Mouse (Mus musculus) retina, postnatal 7 days (tissue): Measurements from ENCODE around the gene Mmachc.
"Not testable (repeated sequence)": the region's sequence is repeated elsewhere in the genome, so short reads cannot be mapped to it uniquely, and the experiment has no call there.

Source experiments
- DNase-seq: peaks from one replicate; pipeline ENCODE4 v3.0.0-alpha.2; 2012; ENCODE audit warnings: low read depth, low spot score

The Mmachc gene

DNA sequence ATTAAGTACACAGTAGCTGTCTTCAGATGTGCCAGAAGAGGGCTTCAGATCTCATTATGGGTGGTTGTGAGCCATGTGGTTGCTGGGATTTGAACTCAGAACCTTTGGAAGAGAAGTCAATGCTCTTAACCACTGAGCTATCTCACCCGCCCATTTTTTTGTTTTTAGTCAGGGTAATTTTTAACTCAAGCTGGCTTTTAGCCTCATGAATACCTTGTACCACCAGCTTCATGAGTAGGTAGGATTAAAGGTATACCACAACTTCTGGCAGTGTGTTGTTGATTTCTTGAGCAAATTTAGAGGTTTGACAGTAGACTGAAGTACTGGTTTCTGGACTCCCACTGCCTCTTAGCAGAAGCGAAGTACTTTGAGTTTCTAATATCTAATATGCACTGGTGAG lies 16.1 kb downstream of the Mmachc start:
- no peak for DNase-seq

DNA sequence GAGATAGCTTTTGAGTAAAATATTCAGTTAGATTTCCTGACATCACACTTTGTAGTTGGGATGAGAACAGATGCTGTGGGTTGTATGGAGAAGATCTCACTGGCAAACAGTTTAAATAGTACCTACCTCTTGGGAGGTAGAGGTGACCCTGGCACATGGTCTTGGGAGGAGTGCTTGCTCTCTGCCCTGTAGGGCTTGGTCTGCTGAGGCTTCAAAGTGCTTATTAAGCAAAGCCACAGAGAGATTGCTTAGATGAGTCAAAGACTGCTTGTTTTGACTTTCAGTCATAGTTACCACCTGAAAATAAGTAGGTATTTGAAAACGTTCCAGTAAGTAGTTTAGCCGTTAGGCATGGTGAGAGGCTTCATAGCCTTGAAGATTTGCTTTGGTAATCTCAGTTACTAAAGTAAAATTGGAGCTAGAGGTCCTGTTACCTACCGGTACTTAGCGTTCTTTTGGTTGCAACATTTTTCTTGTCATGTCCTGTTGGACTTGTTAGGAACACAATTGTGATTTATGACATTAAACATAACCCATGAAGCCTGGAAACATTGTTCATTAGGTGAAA lies 18.8 kb downstream of the Mmachc start:
- DNase-seq = no peak

GRCm38 (mm10) chr4:116687041-116687440 lies 21.2 kb downstream of the Mmachc start:
- no peak for DNase-seq

- DNase-seq = peak; percentile 90
Measured at GRCm38 (mm10) chr4:116685402-116686061, 22.7 kb downstream of the Mmachc start, which contains the start of gene Prdx1. Prdx1 (plus strand) TSS chr4:116685544.

- DNase-seq = no peak
Measured at GRCm38 (mm10) chr4:116684665-116685064, 23.5 kb downstream of the Mmachc start.

DNA sequence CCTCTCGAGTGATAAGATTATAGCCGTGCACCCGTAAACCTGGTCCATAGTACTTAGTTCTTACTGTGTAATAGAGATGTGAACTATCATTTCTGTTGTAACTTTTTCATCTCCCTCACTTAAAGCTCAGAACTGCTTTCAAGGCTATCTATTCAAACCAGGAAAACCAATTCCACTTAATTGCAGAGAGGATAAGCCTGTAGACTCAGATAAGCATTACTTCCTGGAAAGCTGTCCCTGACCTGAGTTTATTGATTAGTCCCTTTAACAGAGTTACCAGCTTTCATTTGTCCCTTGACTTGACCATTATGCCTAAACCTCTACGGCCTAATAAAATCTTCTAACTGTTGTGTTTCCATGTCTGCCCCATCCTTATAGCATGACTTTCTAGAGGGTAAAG lies 24.2 kb downstream of the Mmachc start:
- DNase-seq = no peak

GRCm38 (mm10) chr4:116680521-116680920 lies 27.7 kb downstream of the Mmachc start:
- not testable (repeated sequence) for DNase-seq

- DNase-seq = no peak
Measured at GRCm38 (mm10) chr4:116679141-116679540, 29.1 kb downstream of the Mmachc start.

DNA sequence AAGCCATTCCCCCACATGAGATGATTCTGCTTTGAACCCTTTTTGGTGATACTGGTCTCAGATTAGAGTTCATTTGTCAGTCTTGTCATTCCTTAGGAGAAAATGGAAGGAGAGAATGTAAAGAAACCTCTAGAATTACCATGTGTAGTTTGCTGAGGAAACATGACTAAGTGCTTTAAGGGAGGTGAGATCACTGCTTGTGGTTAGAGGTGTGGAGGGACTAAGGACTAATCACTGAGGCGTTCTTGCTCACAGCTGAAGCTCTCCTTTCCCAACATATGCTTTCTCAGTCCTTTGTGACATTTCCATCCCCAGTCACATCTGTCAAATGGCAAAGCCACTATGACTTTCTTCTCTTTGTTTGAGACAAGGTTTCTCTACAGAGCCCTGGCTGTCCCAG lies 30.4 kb downstream of the Mmachc start:
- DNase-seq = no peak

DNA sequence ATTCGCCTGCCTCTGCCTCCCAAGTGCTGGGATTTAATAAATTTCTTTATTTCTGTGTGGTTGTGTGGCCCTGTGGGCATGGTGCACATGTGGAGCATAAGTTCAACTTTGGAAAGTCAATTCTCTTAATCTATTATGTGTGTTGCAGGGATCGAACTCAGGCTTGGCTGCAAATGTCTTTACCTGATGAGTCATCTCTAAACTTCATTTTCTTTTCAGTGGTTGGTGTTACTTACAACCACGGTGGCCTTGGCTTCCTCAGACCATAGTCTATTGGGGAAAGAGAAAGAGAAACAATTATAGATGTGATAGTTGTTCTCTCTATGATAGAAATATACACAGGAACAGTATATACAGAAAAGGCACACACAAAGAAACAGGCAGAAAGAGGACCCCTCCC lies 32.2 kb downstream of the Mmachc start:
- no peak for DNase-seq

DNA sequence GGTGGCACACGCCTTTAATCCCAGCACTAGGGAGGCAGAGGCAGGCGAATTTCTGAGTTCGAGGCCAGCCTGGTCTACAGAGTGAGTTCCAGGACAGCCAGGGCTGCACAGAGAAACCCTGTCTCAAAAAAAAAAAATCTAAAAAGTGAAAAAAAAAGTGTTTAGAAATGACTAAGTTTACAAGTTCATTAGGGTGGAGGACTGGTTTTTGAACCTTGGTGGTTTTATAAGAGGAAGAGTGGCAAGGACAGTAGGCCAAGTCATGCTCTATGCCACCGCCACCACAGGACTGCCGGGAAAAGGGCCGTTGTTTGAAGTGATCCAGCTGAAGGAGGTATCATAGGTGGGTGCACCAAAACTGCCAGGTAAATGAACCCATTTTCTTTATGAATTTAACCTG lies 33.4 kb downstream of the Mmachc start:
- DNase-seq = not testable (repeated sequence)

- no peak for DNase-seq
Measured at GRCm38 (mm10) chr4:116672785-116673184, 35.4 kb downstream of the Mmachc start.

DNA sequence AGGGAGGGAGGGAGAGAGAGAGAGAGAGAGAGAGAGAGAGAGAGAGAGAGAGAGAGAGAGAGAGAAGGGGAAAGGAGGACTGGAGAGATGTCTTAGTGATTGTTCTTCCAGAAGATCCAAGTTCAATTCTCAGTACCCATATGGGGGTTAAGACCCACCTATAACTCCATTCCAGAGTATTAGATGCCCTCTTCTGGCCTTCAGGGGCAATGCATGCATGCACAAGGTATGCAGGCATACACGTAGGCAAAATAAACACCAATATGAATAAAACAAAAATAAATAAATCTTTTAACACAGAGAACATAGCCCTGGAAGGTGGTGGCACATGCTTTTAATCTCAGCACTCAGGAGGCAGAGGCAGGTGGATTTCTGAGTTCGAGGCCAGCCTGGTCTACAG lies 38.9 kb downstream of the Mmachc start:
- no peak for DNase-seq

- DNase-seq = no peak
Measured at GRCm38 (mm10) chr4:116668145-116668544, 40.1 kb downstream of the Mmachc start.

GRCm38 (mm10) chr4:116666625-116667024 lies 41.6 kb downstream of the Mmachc start:
- no peak for DNase-seq

GRCm38 (mm10) chr4:116661998-116662397 lies 46.2 kb downstream of the Mmachc start:
- DNase-seq = no peak

- DNase-seq = no peak
Measured at GRCm38 (mm10) chr4:116660829-116661228, 47.4 kb downstream of the Mmachc start.

DNA sequence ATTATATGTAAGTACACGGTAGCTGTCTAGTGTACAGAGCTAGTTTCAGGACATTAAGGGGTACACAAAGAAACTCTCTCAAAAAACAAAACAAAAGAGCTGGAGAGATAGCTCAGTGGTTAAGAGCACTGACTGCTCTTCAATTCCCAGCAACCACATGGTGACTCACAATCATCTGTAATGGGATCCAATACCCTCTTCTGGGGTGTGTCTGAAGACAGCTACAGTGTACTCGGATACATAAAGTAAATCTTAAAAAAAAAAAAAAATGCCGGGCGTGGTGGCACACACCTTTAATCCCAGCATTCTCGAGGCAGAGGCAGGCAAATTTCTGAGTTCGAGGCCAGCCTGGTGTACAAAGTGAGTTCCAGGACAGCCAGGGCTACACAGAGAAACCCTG lies 48.3 kb downstream of the Mmachc start:
- not testable (repeated sequence) for DNase-seq

DNA sequence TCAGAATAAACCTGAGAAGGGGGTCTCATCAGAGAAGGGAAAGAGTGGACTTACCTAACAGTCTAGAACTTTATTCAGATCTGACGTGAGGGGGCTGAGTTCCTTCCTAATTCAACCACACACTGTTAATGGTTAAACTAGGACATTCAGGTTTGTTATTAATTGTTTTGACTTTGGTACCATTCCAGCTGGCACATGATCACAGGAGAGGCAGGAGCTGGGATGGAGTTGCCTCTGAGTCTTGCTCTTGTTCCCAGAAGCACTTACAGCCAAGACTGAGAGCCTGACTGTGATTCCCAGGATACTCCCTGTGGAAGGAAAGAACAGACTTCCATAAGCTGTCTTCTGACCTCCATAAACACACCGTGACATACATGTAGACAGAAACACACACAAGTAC lies 48.7 kb downstream of the Mmachc start:
- DNase-seq = no peak

DNA sequence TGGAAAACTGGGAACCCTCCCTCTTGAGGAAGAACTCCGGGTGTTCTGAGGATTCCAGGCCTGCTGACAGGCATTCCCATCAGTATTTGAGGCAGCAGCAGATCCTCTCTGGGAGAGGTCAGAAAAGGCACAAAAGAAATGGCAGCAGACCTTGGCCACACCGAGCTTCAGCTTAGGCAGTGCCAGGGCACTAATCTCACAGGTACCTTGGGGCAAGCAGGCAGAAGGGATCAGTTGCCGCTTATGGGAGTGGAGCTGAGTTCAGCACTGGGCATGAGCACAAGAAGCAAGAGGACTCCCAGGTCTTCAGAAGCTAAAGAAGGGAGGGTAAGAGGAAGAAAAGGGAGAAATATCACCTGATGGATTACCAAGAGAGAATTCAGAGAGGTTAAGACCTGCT lies 50.2 kb downstream of the Mmachc start:
- DNase-seq = no peak

DNA sequence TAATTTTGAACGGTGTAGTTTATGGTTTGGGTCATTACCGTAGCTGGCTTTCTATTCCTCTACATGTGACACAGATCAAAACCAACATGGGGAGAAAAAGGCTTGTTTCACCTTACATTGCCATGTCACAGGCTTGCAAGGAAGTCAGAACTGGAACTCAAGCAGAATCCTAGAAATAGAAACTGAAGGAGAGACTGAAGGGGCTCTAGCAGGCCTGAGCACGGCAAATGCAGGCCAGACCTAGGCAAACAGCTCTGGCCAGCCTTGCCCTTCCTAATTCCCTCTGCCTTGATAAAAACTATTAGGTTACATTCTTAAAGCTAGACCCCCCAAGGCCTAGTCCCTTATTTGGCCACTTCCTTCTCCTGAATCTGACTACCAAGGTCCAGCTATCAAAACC lies 52.5 kb downstream of the Mmachc start:
- DNase-seq = no peak

- no peak for DNase-seq
Measured at GRCm38 (mm10) chr4:116655100-116655499, 53.1 kb downstream of the Mmachc start.

DNA sequence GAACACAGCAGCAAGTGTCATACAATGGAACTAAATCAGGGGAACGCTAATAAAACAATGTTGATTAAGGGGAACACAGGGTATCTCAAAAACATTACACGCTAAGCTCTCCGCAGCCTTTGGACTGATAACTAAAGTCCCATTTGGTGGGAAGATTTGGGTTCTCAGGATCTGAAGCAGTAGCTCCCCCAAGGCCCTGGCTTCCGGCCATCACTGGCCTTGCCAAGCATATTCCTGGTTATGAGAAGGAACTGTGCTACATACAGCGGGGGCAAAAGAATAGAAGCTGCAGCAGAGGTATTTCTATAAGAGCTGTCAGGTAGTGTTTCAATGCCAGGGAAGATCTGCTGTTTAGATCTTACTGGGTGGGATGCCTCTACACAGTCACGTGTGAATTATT lies 55.0 kb downstream of the Mmachc start:
- DNase-seq = no peak
